In the genomic region with DNA sequence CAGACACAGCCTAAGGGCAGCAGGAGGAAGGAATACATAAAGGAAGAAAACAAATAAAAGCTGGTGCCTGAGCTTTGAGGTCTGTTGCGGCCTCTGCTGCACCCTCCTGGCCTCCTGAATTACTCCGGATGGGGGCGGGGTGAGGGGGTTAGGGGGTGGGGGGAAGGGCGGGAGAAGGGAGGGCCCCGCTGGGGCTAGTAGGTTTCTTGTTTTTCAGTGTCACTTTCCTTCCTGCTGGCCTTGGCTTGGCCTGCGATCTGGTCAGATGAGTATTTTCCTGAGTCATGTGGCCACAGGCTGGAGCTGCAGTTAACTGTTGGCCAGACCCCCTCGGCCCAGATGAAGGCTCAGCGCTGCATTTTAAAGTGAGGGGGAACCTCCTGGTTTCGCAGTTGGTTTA, we compare ENCODE assay signal across 8 mouse cellular contexts. TPM values are rescaled to one million over a fixed set of nuclear protein-coding genes. Genes with fewer than 3 reads are reported as not detected.
DNase-seq lines count a peak whose midpoint lies in the region; ATAC-seq and TF ChIP-seq lines count a peak whose summit lies in the region.

No protein-coding gene starts in this region.

- no peaks in the 10 kb centered on the region for H3K9me3 ChIP-seq in heart, postnatal 0 days (replicated peaks; ENCODE audit: control insufficient read depth, low read length)
- H3K9me3 ChIP-seq in megakaryocyte, embryonic 14.5 days, result no peaks in the 10 kb centered on the region
- H3K9me3 ChIP-seq in stomach, embryonic 15.5 days, result no peaks in the 10 kb centered on the region

- peak; percentile 71 for DNase-seq in CD4-positive helper T cell, adult 2 months (ENCODE audit: low read depth, low spot score)
- DNase-seq in adrenal gland, adult (ENCODE audit: inconsistent age in 2 of 2, low spot score in 1 of 2), result peak; percentile 70 to 79
- DNase-seq in fibroblast of lung, adult 2 months (ENCODE audit: low read depth), result peak; percentile 51
- DNase-seq in heart, postnatal 0 days (ENCODE audit: low spot score), result peak; percentile 64
- DNase-seq in kidney, postnatal 10 days, result peak; percentile 70
- no peak for DNase-seq in left cerebral cortex, adult 8-10 months (ENCODE audit: low spot score in 2 of 2)

- no peaks in the 10 kb centered on the region for H3K36me3 ChIP-seq in heart, postnatal 0 days (replicated peaks; ENCODE audit: control insufficient read depth, insufficient read depth, low read length)
- peaks cover 2% of the 10 kb centered on the region for H3K36me3 ChIP-seq in megakaryocyte, embryonic 14.5 days (replicated peaks; ENCODE audit: low read length)
- H3K36me3 ChIP-seq in stomach, embryonic 15.5 days, result no peaks in the 10 kb centered on the region

- peak overlapping the region; percentile 64 for H3K27ac ChIP-seq in heart, postnatal 0 days (ENCODE audit: low read depth)
- peak overlapping the region; percentile 59; the same call in 1 of the 2 replicates for H3K27ac ChIP-seq in stomach, embryonic 15.5 days

- peak; percentile 68 for ATAC-seq in heart, postnatal 0 days (ENCODE audit: insufficient read depth, low read depth)
- peak; percentile 57 for ATAC-seq in stomach, embryonic 15.5 days (ENCODE audit: insufficient read depth, low FRiP score, low read depth)

- H3K4me3 ChIP-seq in heart, postnatal 0 days (ENCODE audit: low read depth, low read length), result peak overlapping the region; percentile 23; the same call in 1 of the 2 replicates
- peak overlapping the region; percentile 86 for H3K4me3 ChIP-seq in megakaryocyte, embryonic 14.5 days (replicated peaks)
- H3K4me3 ChIP-seq in stomach, embryonic 15.5 days (replicated peaks), result peak overlapping the region; percentile 5

- H3K4me2 ChIP-seq in heart, postnatal 0 days (ENCODE audit: low read depth, low read length), result peak overlapping the region; percentile 56
- H3K4me2 ChIP-seq in stomach, embryonic 15.5 days, result peak overlapping the region; percentile 47

- TF ChIP-seq CTCF in heart, postnatal 0 days (IDR thresholded peaks at IDR 0.05; ENCODE audit: low read depth), result no peak

- H3K27me3 ChIP-seq in heart, postnatal 0 days (ENCODE audit: control insufficient read depth, insufficient read depth, low read length), result no peaks in the 10 kb centered on the region
- H3K27me3 ChIP-seq in megakaryocyte, embryonic 14.5 days (replicated peaks), result peaks cover 7% of the 10 kb centered on the region
- H3K27me3 ChIP-seq in stomach, embryonic 15.5 days (replicated peaks), result no peaks in the 10 kb centered on the region

- H3K4me1 ChIP-seq in heart, postnatal 0 days (ENCODE audit: control insufficient read depth, insufficient read depth), result peaks cover 14% of the 10 kb centered on the region; the same call in 1 of the 2 replicates
- peaks cover 97% of the 10 kb centered on the region for H3K4me1 ChIP-seq in megakaryocyte, embryonic 14.5 days
- H3K4me1 ChIP-seq in stomach, embryonic 15.5 days, result peaks cover 13% of the 10 kb centered on the region

- H3K9ac ChIP-seq in heart, postnatal 0 days (replicated peaks; ENCODE audit: low read depth, low read length), result peak overlapping the region; percentile 20; the same call in 1 of the 2 replicates
- no peak overlapping the region for H3K9ac ChIP-seq in stomach, embryonic 15.5 days

- no peak for TF ChIP-seq EP300 in heart, postnatal 0 days (IDR thresholded peaks at IDR 0.05; ENCODE audit: low read depth)

- 10% methylated on average over 8 of the region's 9 CpGs for WGBS in heart, postnatal 0 days
- 5% methylated on average over 7 of the region's 9 CpGs for WGBS in stomach, embryonic 15.5 days

RNA-seq across cellular contexts. Expression of a gene that starts 7.5 kb away (rescaled TPM):
- total RNA-seq in heart, postnatal 0 days (2014; rRNA removed; ENCODE audit: low replicate concordance), result 3.2 and 16.5 TPM in 2 replicates
- polyA plus RNA-seq in heart, postnatal 0 days (2015; fragmentation: Nextera tagmentation; extraction: Ambion mirVana), result 8.7 and 9.4 TPM in 2 replicates
- polyA plus RNA-seq in megakaryocyte, embryonic 14.5 days (2012; ENCODE audit: insufficient read depth, low replicate concordance), result 1.1 TPM in 1 of 2 replicates, not detected in the other
- polyA plus RNA-seq in stomach, embryonic 15.5 days (2015; fragmentation: Nextera tagmentation; extraction: Ambion mirVana), result 30.9 and 34.6 TPM in 2 replicates
- under 1 TPM in 1 of 4 experiments, not detected in 3; 0.72 TPM for total RNA-seq in left cerebral cortex, adult 8-10 months (2022)

Comparison
In these comparisons a context has a peak if more than half of its experiments do, and no peak if none do; other contexts are left out.
1. DNase-seq: peak in CD4-positive helper T cell, adult 2 months (single experiment), adrenal gland, adult (2 of 2), fibroblast of lung, adult 2 months (single experiment), heart, postnatal 0 days (single experiment) and kidney, postnatal 10 days (single experiment); none in left cerebral cortex, adult 8-10 months (0 of 2).
2. H3K4me3 ChIP-seq: peak in every context shown above with its lines; median percentile 86 in megakaryocyte, embryonic 14.5 days; 23 in heart, postnatal 0 days; 5 in stomach, embryonic 15.5 days.